Mouse (Mus musculus) heart, postnatal 36 days (tissue): ENCODE measurements around the gene Mrgprb2. TPM values are rescaled to one million over a fixed set of nuclear protein-coding genes. Genes with fewer than 3 reads are reported as not detected.

Experiments
- DNase-seq, 2 experiments: peaks; one replicate each; pipeline ENCODE4 v3.0.0; 2021 to 2022
- intact Hi-C: fragments of 180-260 bp; cut with DNase I; formaldehyde crosslinking; loops from one replicate; pipeline ENCODE4 v1.15.1; 2025
- total RNA-seq, 2 experiments: library from RNA; stranded (reverse); gene quantifications; 2 replicates each; pipeline ENCODE4 v1.2.3; 2021

The Mrgprb2 gene
- under 1 TPM in 1 of 2 experiments, not detected in 1; 0.19 TPM for total RNA-seq

DNA sequence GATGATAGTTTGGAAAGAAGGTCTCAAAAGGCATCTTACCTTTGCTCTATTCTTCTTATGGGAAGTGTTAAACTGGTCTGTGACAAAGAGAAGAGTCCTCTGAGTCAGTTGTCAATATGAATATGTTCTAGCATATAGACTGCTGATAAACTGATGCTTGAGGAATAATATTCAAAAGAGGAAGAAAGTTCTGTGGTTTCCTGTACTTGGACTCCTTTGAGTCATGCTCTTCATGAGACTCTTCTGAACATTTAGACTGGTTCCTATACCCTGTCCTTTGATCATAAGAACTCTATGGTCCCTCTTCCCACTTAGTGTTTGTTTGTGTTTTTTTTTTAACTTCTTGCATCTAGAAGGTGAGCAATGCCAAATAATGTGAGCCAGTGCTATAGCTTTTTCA, at the start of gene Mrgprb2:
Mrgprb2 (minus strand) TSS at position 101 of the 400 bp plus-strand sequence.
- intact Hi-C loops, result no loop called here
- DNase-seq, result no peak

Other genes starting within 250 kb of the Mrgprb2 start
- not detected for gene Mrgprb8, start 169.6 kb downstream of the Mrgprb2 start, total RNA-seq
- gene Mrgprb1, start 101.7 kb downstream of the Mrgprb2 start, total RNA-seq, result under 1 TPM; 0.05 to 0.08 TPM
- gene Mrgprx2, start 58.8 kb downstream of the Mrgprb2 start, total RNA-seq, result not detected
- gene Mrgprb3, start 85.7 kb upstream of the Mrgprb2 start, total RNA-seq, result not detected
- gene Zdhhc13, start 230.9 kb upstream of the Mrgprb2 start, total RNA-seq, result 10 to 100 TPM; 13.5 to 14.3 TPM